Mouse (Mus musculus) liver, embryonic 14.5 days (tissue): ENCODE data around the gene Plekhh3.

Experiments
- CTCF ChIP-seq: IDR thresholded peaks from 2 replicates; pipeline ENCODE4 v1.5.1; 2016; ENCODE audit warnings: antibody characterized with exemption, low read depth, control low read depth
- EP300 ChIP-seq: IDR thresholded peaks from 2 replicates; pipeline ENCODE4 v1.6.1; 2016; ENCODE audit warnings: antibody characterized with exemption, low read depth

DNA sequence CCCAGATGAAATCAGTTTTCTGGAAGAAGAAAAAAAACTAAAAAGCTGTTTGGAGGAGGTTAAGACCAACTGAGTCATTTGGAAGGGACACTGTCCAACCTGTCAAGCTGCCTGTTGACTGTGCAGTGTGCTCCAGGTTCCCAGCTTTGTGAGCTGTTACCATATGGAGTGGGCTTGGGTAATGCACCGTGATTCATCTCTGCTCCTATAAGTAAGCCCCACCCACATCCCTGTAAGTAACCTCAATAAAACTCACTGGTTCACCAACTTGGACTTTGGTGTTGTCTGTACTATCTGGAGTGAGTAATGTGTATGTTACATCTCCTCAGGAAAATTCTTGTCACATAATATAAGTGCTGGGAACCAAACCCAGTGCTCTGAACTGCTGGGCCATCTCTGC is 18.3 kb downstream of the Plekhh3 start:
- TF ChIP-seq CTCF (no peak), EP300 (no peak)
